Mouse (Mus musculus) c-Kit-positive CD71-negative TER-119-negative erythroid progenitor cells, embryonic 14.5 days (primary cell): Measurements from ENCODE around the gene Lbx1.

Experiments
- DNase-seq: peaks from one replicate; pipeline ENCODE4 v3.0.0-alpha.2; 2013; ENCODE audit warnings: low read depth

Lbx1 gene

GRCm38 (mm10) chr19:45235766-45236362, at the start of gene Lbx1:
TSS of gene Lbx1 (minus strand) at chr19:45235812.
- no peak for DNase-seq

DNA sequence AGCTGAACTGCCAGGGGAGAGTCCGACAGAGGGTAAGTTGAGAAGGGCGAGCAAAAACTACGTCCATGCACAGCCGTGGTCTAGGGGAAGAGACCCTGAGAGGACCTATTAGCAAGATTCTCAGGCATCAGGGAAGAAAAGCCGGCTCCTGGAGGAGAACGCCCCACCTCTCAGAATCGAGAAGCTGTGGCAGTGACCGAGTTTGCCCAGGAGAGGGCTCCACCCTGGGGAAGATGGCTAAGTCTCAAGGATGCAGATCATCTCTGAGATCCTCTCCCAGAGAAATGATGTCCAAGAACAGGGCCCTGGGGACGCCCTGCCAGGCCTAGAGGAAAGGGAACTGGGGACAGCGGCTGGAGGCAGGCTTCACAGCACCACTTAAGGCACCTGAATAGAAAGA, 47.7 kb upstream of the Lbx1 start:
- no peak for DNase-seq

DNA sequence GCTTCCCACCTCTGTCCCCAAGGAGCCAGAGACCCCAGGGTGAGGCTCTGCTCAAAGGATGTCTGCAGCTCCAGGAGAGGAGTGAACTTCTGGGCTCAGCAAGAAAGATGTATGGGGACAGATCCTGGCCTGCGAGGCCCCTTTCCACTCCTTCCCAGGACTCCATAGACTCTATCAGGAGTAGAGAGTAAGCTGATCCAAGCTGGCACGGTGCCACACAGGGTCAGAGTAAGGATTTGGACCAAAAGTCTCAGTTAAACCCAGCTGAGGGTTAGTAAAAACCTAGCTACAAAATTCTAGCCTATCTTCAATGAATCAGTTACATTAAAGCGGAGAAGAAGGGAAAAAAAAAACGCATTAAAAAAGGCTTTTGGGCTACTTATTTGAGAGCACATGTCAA, 40.6 kb upstream of the Lbx1 start:
- no peak for DNase-seq

- DNase-seq: no peak
Observed at GRCm38 (mm10) chr19:45271986-45272385, 36.4 kb upstream of the Lbx1 start.

DNA sequence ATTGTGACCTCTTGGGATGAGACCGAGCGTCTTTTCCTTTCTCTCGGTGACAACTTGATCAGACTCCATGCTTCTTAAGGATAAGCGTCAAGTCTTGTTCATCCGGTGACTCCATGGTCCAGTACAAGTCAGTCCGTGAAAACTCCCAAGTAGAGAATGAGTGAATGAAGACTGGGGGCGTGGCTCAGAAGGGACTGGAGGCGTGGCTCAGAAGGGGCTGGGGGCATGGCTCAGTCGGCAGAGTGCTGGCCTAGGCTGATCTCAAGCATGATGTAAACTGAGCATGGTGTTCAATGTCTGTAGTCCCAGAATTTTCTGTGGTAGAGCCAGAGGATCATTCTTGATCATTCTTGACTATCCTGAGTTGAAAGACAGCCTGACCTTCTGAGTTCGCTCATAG, 27.4 kb upstream of the Lbx1 start:
- DNase-seq: no peak

DNA sequence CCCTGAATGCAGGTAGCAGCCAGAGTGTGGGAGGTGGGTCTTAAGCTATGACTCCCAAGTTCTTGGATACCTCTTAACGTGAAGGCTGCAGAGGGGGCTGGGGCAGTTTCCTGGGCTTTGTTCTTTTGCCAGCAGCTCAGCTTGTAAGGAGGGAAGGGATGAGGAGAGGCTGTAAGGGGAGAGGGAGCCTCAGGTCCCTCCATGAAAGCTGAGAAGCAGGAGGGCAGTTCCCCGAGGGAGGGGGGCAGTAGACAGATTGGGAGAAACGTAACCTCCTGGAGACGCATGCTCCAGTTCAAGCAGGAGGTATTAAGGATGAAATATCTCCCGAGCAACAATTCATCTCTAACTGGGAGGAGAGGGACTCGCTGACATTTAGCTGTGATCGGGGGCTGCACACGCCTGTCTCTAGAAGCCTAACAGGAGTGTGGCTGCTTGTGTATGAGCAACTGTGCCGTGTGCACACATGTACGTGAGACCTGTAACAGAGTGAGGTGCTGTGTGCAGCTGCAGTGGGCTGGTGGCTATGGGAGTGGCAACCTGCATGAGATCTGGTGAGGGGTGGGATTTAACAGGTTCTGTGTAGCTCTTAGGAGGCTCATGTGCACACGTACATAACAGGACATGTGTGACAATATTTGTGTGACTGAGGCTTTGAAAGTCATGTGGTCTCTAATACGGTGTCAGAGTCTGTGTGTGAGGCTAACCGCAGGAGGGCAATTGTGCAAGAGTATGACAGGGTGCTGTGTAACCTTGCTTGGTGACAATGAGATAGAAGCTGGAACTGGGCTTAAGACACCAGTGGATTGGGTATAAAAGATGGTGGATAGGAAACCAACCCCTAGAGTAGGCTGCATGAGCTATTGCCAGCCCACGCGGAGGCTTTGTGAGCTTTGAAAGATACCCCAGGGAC, 22.1 kb upstream of the Lbx1 start:
- DNase-seq: no peak

DNA sequence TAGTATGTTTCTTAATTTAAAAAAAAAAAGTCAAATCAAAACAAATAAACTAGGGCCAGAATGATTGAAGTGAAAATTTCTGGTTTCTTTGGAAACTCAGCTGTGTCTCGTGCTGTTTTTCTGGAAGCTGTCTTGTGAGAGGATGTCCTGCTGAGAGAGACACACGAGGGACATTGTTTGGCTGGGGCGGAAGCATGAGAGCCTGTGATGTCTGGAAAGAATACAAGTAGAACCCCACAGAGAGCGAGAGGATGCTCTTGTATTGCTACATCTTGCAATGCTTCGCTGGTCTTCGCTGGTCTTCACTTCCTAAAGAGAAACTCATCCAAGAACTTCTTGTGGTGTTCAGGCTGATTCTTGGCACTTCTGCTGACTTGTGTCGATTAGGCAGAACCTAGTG, 19.2 kb upstream of the Lbx1 start:
- no peak for DNase-seq

DNA sequence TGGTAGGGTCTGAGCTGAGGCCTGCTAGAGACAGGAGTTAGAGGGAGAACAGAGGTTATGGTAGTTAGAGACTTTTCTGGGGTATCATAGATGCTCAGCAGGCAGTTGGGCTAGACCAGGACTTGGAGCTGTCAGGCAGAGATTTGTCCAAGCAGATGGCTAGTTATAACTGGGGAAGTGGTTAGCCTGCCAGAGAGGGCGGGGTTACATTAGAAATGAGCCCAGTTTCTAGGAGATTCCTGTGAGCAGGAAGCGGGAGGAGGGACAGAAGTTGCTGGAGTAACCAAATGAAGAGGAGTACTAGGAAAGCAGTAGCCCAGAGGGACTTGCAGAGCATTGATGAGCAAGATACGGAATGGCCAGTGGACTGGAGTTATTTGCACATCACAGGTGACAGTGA, 16.8 kb upstream of the Lbx1 start:
- DNase-seq: no peak

DNA sequence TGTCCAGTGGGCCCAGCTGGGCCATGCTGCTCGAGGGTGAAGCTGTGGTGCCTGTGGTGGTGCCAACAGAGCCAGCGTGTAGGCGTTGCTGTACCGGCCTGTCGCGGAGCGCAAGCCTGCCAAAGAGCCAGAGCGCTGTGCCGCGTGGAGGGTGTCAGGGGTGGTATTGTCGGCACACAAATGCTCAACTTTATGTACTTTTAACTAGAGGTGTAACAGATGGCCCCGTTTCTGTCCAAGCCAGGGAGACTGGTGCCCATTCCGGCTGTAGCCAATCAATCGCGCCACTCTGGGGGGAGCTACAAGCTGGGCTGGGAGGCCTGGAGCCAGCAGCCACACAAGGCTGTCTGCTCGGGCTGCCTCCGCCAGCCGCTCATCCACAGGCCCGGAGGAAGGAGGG, 13.1 kb upstream of the Lbx1 start:
- DNase-seq: no peak

DNA sequence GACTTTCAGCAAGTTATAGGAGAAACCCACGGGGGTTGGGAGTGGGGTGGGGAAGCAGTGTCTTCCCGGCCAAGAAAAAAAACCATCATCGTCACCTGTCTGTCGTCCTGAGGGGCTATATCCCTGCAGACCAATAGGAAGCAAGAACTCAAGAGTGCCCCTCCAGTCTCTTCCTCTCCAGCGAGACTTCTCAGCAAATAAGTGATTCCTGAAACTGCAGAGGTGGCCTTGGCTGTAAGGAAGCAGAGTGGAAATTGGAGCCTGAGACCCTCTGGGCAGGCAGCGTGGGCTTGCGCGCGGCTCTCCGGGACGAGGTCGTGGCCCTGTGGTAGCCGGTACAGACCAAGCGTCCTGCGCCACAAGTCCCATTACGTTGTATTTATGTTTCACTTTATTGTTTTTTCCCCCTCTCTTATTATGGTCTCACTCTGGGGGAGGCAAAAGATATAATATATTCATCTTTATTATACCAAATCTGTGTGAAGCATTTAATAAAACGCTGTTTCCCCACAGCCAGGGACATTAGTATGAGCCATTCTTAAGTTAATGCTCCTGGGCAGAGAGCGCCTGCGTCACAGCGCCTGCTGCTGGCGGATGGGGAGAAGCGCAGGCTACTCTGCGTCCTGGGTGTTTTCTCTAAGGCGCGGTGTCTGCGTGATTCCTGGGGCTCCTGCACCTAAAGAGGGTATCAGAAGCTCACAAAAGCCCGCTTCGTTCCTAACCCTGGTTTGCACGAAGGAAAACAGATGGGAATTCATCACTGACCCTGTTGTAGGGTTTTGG, 8.5 kb upstream of the Lbx1 start:
- no peak for DNase-seq

DNA sequence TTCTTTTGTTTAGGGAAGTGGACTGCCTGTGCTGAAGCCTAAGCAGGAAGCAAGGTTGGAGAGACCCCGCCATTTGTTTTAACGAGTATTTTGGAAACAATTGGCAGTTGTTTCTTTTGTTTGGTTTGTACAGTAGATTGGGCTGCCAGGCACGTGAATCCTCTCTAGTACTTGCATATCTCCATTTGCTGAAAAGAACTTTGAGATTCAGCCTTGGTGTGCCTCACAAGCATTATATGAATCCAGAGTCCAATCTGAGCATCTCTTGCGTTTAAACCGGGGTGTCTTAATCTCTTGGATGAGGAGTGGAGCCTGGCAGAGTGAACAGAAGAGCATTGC, 7.6 kb upstream of the Lbx1 start:
- DNase-seq: no peak

DNA sequence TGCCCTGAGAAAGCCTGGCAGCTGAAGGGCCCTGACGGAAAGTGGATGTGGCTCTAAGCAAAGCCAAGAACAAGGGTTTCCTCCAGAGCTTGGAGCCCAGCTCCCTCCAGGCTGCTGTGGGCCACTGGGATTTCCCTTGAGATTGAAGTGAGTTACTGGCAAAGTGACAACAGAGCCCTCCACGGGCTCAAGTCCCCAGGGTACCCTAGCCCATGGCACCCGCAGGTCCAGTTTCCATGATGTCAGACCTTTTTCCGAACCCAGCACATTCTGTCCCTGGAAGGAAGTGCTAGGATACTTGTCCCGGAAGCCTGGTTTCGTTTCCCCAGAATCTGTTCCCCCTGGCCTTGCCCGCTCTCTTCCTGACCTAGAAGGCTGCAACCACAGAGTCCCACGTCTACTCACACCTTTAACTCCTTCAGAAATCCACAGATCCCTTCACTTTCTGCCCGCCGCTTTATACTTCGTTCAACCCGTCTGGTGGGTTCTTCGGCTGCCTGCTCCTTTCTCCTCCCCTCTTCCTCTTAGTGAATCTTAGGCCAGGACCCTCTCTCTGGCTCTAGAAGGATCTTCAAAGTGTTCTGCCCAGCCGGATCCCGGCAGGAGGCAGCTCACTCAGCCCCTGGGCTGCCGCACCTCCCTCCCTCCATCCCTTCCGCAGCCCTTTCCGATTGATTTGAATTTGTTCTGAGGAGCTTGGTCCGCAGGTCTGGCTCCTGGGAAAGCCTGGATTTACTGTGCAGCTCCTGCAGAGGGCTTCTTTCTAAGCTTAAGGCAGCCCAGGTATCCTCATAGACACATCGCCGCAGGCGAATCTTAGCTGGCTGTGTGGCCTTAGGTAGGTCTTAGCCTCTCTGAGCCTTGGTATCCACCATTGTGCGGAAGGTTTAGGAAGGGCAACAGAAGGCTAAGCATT, 7.0 kb upstream of the Lbx1 start:
- DNase-seq: no peak

DNA sequence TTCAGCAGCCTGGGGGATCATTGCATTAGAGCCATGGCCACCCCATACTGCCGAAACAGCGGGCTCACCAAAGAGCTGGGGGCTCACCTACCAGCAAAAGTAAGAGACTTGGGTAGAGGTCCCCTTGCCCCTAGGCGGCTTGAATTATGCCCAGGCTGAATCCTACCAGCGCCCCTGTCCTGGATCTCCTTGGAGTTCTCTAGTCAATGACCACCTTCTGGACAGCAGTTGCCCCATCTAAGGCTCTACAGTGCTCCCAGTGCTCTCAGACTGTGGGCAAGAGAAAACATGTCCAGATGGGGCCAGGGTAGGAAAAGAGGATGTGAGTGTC, 6.4 kb upstream of the Lbx1 start:
- no peak for DNase-seq

- DNase-seq: no peak
Observed at GRCm38 (mm10) chr19:45240026-45240425, 4.4 kb upstream of the Lbx1 start.

- no peak for DNase-seq
Observed at GRCm38 (mm10) chr19:45239191-45239590, 3.6 kb upstream of the Lbx1 start.

- no peak for DNase-seq
Observed at GRCm38 (mm10) chr19:45237665-45238209, 2.1 kb upstream of the Lbx1 start.

- no peak for DNase-seq
Observed at GRCm38 (mm10) chr19:45237099-45237498, 1.5 kb upstream of the Lbx1 start.

GRCm38 (mm10) chr19:45236363-45236942, 841 bp upstream of the Lbx1 start:
- DNase-seq: no peak

- no peak for DNase-seq
Observed at GRCm38 (mm10) chr19:45235331-45235741, 276 bp downstream of the Lbx1 start.

DNA sequence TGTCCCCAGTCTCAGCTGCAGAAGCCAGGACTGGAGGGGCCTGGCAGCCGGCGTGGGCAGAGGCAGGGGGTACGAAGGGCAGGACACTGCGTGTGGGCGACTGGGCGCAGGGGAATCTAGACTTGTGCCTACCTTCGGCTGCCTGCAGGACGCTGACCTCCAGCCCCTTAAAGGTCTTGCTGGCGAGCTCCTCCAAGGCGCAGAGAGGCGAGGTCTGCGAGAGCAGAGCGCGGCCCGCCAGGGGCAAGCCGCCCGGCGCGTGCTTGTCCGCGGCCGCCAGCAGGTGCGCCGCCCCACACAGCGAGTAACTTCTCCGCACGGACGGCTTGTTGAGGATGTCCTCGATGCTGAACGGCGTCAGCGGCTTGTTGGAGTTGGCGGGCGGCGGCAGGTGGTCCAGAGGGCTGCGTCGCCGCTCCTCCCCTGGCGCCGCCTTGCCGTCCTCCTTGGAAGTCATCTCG, 811 bp downstream of the Lbx1 start:
- no peak for DNase-seq

- no peak for DNase-seq
Observed at GRCm38 (mm10) chr19:45234191-45234770, 1.3 kb downstream of the Lbx1 start.
